Mouse (Mus musculus): ENCODE results near the gene Eef2. TPM values are rescaled to one million over a fixed set of nuclear protein-coding genes. Genes with fewer than 3 reads are reported as not detected.

Eef2 gene
- total RNA-seq, 1 experiment from 2014 or later, result 1,126 TPM

DNA sequence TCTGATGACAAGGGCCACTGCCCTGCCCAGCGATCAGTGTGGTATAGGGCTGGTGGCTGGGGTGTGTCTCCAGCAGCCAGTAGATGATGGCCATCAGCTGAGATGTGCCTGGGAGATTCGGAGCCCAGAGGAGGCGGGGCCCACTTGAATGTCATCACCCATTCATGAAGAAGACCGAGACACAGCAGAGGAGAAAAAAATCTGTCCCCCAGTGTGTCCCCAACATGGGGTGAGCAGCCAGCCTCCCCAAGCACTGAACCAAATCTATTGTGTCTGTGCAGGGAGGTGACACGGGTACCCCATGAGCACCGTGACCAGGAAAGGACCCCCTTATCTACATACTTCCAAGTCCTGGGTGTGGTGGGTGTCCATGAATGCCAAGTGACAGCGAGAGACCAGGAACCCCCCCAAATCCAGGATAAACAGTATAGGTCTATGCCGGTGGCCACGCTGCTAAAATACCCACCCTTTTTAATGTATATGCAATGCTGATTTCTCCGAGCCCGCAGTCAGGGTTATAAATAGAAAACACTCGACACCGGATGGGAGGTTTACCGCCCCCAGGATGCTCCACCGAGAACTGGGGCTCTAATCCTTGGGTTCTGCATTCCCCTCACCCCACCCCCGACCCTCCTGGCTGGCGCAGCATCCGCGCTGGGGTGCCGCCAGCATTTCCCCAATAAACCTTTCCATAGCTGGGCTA lies 53.5 kb downstream of the Eef2 start:
- no peak for ATAC-seq (ENCODE audit: extremely low read depth, insufficient number of reproducible peaks, low FRiP score, poor library complexity, severe bottlenecking)

DNA sequence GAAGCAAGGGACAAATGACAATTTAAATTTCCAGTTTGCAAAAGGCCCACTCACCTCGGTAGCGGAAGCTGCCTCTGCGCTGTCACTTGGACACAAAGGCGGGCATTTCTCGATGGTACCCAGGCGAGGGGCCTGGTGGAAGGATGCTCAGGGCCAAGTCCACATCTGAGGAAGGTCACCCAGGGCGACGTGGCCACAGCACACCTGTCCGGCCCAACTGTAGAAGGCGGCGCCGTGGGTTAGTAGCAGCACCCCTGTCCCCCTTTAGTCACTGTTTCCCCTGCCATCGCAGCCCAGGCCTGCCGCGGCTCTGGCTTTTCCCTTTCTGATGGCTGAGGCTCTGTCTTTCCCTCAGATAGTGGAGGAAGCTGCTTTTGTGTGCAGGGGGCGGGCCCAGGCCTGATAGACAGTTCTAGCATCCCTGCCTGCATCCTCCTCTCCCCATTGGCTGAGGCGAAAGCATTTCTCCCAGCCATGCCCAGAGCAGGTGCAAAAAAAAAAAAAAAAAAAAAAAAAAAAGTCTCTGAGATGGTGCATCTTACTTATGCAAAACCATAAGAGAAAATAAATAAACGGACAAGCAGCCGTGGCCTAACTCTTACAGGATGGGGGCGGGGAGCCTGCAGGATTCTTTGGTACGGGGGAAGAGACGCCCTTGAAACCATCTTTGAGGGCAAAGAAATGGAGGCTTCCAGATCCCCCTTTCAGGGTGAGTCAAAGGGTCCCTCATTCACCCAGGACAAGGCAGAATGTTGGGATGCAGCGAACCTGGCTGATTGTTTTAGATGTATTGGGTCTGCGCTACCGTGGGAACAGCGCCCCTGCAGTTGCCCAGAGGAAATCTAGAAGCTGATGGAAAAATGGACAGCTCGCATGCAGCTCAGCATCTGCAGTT lies 54.3 kb downstream of the Eef2 start, which contains the start of gene Atcay:
Gene Atcay, minus strand, starts transcription at position 396 of the 895 bp plus-strand sequence.
- ATAC-seq (ENCODE audit: extremely low read depth, insufficient number of reproducible peaks, low FRiP score, poor library complexity, severe bottlenecking), result no peak

GRCm38 (mm10) chr10:81231436-81231835 lies 55.0 kb downstream of the Eef2 start:
- no peak for ATAC-seq (ENCODE audit: extremely low read depth, insufficient number of reproducible peaks, low FRiP score, poor library complexity, severe bottlenecking)

Other genes with a start within 250 kb of the Eef2 start
- gene Gadd45b, start 246.6 kb upstream of the Eef2 start, total RNA-seq (2017), result 59.9 and 63.2 TPM in 2 replicates
- gene Gng7, start 161.7 kb upstream of the Eef2 start, total RNA-seq (2017), result not detected in 2 replicates
- not detected in 2 replicates for gene Diras1, start 151.0 kb upstream of the Eef2 start, total RNA-seq (2017)
- gene Slc39a3, start 139.2 kb upstream of the Eef2 start, total RNA-seq (2017), result 8.6 and 19.5 TPM in 2 replicates
- 59.2 and 64.5 TPM in 2 replicates for gene Sgta, start 116.5 kb upstream of the Eef2 start, total RNA-seq (2017)
- gene Thop1, start 106.6 kb upstream of the Eef2 start, total RNA-seq (2017), result 1.5 and 4.5 TPM in 2 replicates
- 0.23 TPM in 1 of 2 replicates, not detected in the other for gene Creb3l3, start 77.8 kb upstream of the Eef2 start, total RNA-seq (2017)
- 91.5 and 96.6 TPM in 2 replicates for gene Map2k2, start 70.7 kb upstream of the Eef2 start, total RNA-seq (2017)
- 28.7 and 31.1 TPM in 2 replicates for gene Zbtb7a, start 41.4 kb upstream of the Eef2 start, total RNA-seq (2017)
- gene Pias4, start 8.7 kb upstream of the Eef2 start, total RNA-seq (2017), result 34.5 and 40.5 TPM in 2 replicates
- gene Dapk3, start 6.4 kb downstream of the Eef2 start, total RNA-seq (2017), result 47.3 and 52.0 TPM in 2 replicates
- not detected in 2 replicates for gene 4930442H23Rik, start 7.2 kb downstream of the Eef2 start, total RNA-seq (2017)
- gene Nmrk2, start 25.4 kb downstream of the Eef2 start, total RNA-seq (2017), result not detected in 2 replicates
- gene Atcay, start 54.2 kb downstream of the Eef2 start, total RNA-seq (2017), result not detected in 2 replicates
- gene Zfr2, start 56.5 kb downstream of the Eef2 start, total RNA-seq (2017), result 1.5 and 1.6 TPM in 2 replicates
- 9.1 and 12.3 TPM in 2 replicates for gene Matk, start 76.3 kb downstream of the Eef2 start, total RNA-seq (2017)
- gene Mrpl54, start 90.3 kb downstream of the Eef2 start, total RNA-seq (2017), result 52.4 and 76.6 TPM in 2 replicates
- gene Apba3, start 90.3 kb downstream of the Eef2 start, total RNA-seq (2017), result 16.6 and 24.0 TPM in 2 replicates
- gene Tjp3, start 115.0 kb downstream of the Eef2 start, total RNA-seq (2017), result 7.2 and 13.1 TPM in 2 replicates
- 98.0 and 112 TPM in 2 replicates for gene Pip5k1c, start 116.3 kb downstream of the Eef2 start, total RNA-seq (2017)
- gene Cactin, start 144.5 kb downstream of the Eef2 start, total RNA-seq (2017), result 30.1 and 38.4 TPM in 2 replicates
- gene Tbxa2r, start 152.1 kb downstream of the Eef2 start, total RNA-seq (2017), result 4.1 and 5.6 TPM in 2 replicates
- gene Gipc3, start 166.6 kb downstream of the Eef2 start, total RNA-seq (2017), result 0.25 TPM in 1 of 2 replicates, not detected in the other
- 30.3 and 36.5 TPM in 2 replicates for gene Hmg20b, start 173.8 kb downstream of the Eef2 start, total RNA-seq (2017)
- 2.6 and 2.8 TPM in 2 replicates for gene Mfsd12, start 180.9 kb downstream of the Eef2 start, total RNA-seq (2017)
- 4.2 and 5.5 TPM in 2 replicates for gene 4930404N11Rik, start 189.2 kb downstream of the Eef2 start, total RNA-seq (2017)
- gene Fzr1, start 201.9 kb downstream of the Eef2 start, total RNA-seq (2017), result 16.5 and 16.8 TPM in 2 replicates
- gene Dohh, start 207.8 kb downstream of the Eef2 start, total RNA-seq (2017), result 11.2 and 16.9 TPM in 2 replicates
- 3.1 and 5.6 TPM in 2 replicates for gene Gm48551, start 207.8 kb downstream of the Eef2 start, total RNA-seq (2017)
- gene Gm48552, start 212.4 kb downstream of the Eef2 start, total RNA-seq (2017), result 2.2 TPM in 1 of 2 replicates, not detected in the other
- 2.5 and 2.6 TPM in 2 replicates for gene Smim24, start 216.4 kb downstream of the Eef2 start, total RNA-seq (2017)

Data from neutrophil, adult 5-6 weeks (primary cell).